Mouse (Mus musculus) urinary bladder, postnatal 4 days (tissue): Measurements from ENCODE around the gene Rhbdf1.

Experiments used
- DNase-seq, 2 experiments: peaks; one replicate each; pipeline ENCODE4 v3.0.0; 2021 to 2022; ENCODE audit warnings: low spot score in 2 of 2

The Rhbdf1 gene

DNA sequence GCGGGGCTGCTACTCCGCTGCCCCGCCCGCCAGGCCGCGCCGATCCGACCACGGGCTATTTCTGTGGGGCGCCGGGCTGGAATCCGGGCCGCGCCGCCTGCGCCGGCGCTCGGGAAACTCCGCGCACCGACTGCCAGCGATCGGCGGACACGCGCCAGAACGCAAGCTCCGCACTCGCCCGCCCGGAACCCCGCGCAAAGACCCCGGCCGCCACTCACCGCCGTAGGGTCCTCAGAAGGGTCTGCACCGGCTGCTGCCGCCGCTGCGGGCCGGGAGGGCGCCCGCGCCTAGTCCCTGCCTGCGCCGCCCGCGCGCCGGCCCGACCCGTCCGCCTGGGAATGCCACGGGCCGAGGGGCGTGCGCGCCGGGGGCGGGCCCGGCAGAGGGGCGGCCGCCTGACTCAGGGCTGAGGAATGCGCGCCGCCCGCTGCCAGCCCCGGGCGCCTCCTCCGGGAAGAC is at the start of gene Rhbdf1:
Rhbdf1 (minus strand) TSS at position 350 of the 459 bp plus-strand sequence.
- DNase-seq, result peak; percentile 73 to 77

DNA sequence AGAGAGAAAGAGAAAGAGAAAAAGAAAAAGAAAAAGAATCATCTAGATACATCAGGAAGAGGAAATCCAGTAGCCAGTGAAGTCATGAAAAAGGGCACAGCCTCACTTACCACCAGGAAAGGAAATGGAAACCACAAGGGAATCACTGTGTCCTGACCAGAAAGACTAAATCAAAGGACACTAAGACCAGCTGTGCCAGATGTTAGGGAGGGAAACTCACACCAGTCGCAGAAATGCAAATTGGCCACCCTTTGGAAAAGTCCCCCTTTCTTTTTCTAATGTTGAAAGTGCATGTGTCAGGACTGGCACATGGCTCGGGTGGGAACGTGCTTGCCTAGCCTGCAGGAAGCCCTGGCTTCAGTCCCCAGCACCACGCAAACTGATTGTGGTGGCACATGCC is 49.1 kb upstream of the Rhbdf1 start:
- DNase-seq, result no peak

DNA sequence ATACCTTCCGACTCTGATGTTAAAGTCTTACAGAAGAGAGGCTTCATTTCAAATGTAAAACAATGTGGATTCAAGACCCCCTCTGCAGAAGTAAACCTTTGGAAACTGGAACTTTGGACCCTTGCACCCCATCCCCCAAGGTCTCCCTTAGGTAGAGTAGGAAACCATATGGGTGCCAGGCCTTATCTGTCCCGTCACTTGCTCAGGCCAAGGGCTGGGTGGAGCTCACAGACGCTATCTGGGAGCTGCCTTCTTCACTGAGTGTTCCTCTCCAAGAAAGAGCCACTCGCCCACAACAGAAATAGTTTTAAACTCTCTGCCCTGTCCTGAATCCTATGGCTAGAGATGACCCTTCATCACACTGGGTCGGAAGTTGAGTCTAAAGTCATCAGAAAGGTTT is 46.9 kb upstream of the Rhbdf1 start:
- DNase-seq, result no peak

DNA sequence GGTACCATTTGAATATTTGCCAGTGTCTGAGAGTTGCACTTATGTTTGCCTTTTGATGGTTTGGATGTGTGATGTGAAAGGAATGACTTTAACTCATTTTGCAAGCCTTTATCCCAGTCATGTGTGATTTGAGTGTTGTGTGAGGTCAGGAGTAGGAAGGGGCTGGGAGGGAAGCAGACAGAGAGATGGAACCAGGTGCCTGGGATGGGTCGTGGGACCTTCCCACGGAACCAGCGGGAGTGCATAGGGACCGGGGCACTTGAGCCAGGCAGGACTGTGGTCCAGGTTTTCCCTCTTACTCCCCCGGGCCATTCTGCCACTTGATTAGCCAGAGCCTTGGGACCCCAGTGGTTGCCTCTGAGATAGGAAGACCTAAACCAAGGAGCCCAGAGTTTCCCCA is 45.9 kb upstream of the Rhbdf1 start:
- DNase-seq, result no peak

DNA sequence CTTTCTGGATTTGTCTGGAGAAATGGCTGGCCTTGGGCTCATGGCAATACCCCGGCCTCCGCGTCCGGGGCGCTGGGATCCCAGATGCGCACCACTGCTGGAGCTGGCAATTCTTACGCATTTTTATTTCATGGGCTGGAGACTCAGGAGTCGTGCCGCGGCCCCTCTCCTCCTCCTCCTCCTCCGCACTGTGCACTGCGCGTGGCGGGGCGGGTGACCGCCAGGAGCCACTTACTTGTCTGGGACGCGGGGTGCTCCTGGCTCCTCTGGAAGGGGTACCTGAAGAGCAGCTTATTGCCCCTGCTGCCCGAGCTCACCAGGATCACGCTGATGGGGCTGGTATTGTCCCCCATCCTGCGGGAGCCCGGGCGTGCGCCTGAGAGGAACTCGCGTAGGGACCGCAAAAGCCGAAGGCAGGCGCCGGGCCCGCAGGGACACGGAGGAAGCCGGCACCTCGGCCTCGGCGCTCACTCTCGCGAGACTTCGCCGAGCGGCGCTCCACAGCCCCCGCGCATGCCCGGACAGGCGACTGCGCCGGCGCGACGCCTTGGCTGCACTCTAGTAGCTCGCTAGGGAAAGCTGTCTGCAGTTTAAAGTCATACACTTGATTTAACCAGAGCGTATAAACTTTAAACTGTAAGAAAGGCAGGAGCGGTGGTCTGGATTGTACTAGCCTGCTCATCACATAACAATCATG is 45.2 kb upstream of the Rhbdf1 start, which contains the start of gene Nprl3:
Nprl3 (minus strand) TSS at position 520 of the 697 bp plus-strand sequence.
- peak; percentile 94 to 97 for DNase-seq

DNA sequence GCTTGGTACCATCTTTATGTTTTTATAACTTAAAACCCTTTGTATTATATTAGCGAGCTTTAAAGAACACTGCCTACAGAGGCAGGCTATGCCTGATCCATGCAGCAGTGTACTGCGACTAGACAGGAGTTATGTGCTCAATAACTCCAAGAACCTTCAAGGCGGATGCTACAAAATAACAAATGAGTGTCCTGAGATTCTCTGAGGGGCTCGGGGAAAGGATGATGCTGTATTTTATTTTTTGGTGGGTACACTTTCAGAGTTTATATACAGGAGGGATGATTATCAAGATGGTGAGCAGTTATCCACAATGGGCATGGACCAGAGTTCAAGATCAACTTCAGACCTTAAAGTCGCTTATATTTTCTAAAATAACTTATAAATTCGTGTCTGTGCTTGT is 44.7 kb upstream of the Rhbdf1 start:
- DNase-seq, result no peak

DNA sequence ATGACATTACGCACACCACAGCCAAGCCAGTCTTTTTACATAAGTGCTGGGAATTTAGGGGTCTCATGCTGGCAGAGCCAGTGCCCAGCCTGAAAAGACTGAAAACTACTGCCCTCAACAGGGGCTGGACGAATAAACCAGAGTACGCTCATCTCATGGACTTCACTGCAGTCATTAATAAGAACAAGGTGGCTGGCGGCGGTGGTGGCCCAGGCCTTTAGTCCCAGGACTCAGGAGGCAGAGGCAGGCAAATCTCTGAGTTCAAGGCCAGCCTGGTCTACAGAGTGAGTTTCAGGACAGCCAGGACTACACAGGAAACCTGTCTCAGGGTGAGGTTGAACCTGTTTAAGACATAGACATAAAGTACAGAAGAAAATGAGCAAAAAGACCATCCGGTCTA is 44.1 kb upstream of the Rhbdf1 start:
- DNase-seq, result no peak

DNA sequence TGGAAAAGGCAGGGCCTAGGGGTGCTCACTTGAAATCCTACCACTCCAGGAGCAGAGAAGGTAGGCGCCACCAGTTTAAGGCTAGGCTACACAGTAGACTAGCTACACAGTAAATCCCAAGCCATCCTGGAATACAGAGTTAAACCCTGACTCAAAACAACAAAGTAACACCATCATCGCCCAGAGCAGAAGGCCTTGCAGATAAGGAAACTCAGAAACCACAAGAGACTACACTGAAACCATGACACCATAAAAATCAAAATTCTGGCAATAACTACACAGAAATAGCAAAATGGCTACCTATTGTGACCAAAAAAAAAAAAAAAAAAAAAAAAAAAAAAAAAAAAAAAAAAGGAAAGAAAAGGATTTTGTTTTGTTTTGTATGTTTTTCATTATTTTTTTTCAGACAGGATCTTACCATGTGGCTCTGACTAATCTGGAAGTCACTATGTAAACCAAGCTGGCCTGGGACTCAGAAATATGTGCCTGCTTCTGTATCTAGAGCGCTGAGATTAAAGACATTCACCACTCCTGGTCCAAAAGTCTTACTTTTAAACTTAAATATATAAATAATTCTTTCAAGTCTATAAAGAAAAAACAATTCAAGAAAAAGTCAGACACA is 43.1 kb upstream of the Rhbdf1 start:
- no peak for DNase-seq

DNA sequence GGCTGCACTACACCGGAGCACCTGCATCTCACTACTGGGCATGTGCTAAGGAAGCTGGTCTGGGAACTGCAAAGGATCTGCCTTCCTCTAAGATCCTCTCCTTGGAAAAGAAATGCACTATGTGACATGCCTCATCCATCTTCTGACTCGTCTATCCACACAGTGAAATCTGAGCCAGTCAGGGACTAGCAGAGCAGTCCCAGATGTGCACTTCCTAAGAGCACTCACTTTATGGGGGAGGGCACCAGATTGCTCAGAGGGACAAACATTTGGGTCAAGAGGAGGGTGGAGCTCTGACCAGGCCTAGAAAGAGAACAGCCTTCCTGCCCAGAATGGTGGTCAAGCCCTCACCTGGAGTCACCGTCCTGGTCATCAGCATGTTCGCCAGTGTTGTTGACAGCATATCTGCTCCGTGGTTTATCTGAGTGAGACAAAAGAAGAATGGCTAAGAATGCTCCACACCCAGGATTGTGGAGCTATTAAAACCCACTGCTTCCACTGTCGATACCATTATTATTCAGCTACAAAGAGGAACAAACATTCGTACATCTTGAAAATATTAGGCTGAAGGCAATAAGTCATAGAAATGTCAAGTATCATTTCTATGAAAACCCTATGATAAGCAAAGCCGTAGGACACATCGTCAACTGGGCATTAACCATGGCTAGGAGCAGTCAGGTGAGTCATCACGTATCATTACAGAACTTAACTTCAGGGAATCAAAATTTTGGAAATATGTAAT is 40.7 kb upstream of the Rhbdf1 start:
- DNase-seq, result no peak

DNA sequence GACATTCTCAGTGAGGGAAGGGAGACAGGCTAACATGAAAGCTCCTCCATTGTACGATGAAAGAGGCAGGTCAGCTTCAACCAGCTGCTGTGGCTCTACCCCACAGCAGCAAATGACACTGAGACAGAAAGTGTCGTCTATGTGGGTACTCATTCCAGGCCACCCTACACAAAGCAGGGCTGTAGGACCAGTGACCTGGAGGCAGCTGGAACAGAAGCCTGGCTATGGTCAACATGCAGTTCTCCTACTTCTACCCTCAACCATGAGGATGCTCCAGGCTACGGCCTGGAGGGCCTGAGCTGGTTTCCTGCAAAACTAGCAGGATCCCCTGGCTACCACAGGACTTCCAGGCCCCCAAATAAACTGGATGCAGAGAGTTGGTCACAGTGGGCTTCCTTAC is 34.5 kb upstream of the Rhbdf1 start:
- no peak for DNase-seq

DNA sequence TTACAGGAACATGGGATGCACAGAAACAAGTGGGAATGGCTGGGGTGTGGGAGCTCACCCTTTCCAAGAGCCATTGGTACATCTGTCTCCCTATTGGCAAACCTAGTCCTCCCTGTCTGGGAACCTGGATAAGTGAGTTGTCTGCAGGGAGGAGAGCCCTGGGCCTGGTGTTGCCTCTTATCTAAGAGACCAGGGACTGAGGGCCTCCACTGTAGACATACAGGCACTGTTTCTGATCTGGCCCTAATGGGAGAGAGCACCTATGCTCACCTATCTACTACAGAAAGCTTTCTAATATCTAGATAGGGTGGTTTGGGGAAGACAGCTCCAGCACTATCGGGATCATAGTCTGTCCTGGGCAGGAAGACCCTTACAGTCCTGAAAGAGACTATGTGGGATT is 34.0 kb upstream of the Rhbdf1 start:
- no peak for DNase-seq

DNA sequence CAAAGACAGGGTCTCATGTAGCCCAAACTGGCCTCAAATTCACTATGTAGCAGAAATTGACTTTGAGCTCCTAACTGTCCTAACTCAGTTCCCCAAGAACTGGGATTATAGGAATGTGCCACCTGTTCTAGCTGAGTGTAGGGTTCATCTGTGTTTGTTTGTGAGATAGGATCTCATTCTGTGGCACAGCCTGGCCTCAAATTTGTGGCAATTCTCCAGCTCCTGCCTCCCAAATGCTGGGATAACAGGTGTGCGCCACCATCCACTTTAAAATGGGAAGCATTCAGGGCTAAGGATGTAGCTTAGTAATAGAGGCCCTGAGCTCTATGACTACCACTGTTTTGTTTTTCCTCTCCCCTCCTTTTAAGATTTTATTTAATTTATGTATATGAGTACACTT is 31.0 kb upstream of the Rhbdf1 start:
- no peak for DNase-seq

DNA sequence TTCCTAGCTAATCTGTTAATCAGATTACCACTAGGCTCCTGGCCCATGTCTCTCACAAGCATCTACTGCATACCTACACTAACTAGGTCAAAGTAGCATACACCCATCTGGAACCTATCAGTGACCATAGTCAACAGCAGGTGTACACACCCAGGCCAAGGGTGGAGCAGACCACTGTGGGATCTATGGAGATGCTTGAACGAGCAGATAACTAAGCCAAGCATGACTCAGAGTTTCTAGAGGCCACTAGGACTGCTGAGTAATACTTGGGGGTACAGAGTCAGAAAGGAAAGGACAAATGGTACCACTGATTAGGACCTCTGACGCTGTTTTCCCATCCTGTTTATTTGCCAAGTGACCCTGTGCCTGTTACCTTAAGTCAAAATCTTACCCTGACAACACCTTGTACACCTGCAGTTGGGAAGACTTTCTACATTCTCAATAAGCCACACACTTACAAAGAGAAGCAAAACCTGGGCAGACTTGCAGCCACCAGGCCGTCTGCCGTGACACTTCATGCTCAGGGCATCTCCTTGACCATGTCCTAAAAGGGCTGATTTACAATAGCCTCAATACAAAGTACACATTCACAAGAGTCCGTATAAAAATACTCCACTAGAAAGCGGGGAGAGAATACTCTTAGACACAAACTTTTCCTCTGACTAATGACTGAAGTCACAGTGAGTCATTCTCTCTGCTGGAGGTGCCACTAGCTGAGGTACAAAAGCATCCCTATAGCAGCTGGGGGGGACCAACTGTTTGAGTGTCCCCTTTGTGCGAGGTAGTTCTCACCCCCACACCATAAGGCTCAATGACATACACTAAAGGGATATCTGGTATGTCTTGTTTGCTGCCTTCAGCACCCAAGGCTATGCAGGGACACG is 29.0 kb upstream of the Rhbdf1 start:
- no peak for DNase-seq

DNA sequence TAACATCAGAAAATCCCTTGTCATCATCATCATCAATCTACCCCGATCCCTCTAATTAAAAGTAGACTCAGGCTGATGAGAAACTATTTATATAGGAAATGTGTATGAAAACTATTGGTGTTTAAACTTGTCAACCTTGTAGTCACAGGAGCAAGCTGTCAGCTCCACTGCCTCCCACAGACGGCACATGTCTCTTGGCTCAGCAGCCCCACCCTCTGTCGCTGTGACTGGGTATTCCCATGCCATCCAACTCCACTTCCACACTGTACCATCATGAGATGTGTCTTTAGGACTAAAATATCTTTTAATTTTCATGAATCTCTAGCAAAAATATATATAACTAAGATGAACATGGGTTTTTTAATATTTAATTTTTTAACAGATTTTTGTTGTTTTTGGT is 26.2 kb upstream of the Rhbdf1 start:
- DNase-seq, result no peak

DNA sequence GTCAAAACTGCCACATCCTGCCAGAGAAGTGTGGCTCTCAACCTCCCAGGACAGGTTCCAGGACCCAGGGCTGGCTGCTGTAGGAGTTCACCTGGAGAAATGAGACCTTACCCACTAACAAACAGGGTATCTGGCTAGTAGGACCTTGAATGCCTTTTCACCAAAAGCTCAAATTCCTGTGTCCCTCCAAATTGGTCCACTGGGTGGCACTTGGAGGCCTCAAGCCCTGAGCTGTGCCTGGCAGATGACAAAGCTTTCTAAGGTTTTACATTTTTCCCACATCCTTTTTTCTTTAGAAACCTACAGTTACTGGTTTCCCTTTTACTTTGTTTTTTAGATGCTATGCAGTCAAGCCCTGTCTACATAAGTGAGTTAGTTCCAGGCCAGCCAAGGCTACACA is 25.0 kb upstream of the Rhbdf1 start:
- no peak for DNase-seq

DNA sequence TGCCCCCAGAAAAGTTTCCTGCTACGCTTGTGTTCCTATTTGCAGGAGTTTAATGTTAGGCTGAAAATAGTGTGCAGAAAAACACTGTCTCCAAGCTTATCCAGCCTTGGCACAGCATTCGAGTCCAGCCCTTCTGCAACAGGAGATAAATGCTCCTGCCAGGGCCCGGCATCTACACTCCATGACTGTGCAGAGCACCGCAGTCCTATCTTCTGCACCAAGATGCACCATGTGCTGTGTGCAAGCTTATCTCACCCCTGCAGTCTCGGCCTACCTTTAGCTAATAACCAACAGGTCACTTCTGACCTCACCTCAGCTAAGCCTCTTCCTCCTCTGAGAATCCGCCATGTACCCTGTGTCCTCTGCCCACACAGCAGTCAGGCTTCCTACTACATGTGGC is 23.5 kb upstream of the Rhbdf1 start:
- DNase-seq, result no peak

DNA sequence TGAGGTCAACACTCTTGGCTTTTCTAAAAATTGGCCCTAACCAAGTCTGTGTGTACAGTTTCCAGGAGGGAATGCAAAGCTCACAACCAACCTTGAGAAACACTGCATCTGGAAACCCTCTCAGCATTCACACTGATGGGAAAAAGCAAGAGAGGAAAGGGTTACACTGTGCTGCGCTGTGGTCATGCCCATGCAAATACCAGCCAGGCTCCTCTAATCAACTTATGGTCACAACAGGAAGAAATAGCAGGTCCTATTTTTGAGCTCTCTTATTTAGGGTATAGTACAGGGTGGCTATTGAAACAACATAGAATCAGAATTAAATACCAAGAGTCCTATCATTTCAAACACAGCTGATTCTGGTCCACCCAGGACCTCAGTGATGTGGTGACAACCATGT is 22.5 kb upstream of the Rhbdf1 start:
- DNase-seq, result no peak

DNA sequence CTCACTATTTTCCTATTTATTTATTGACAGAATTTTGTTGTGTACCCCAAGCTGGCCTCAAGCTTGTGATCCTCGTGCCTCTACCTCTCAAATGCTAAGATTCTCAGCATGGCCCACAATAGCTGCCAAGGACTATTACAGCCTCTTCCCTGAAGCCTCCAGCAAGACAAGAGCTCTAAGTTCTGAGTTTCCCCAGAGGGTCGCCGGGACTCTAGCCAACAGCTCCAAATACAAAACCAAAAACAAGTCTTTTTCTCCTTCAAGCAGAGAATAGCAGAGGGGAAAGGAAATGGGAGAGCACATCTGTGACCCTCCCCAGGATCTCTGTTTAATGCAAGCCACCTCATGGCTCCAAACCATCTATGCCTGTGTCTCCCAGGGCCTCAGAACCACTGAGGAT is 22.0 kb upstream of the Rhbdf1 start:
- no peak for DNase-seq

DNA sequence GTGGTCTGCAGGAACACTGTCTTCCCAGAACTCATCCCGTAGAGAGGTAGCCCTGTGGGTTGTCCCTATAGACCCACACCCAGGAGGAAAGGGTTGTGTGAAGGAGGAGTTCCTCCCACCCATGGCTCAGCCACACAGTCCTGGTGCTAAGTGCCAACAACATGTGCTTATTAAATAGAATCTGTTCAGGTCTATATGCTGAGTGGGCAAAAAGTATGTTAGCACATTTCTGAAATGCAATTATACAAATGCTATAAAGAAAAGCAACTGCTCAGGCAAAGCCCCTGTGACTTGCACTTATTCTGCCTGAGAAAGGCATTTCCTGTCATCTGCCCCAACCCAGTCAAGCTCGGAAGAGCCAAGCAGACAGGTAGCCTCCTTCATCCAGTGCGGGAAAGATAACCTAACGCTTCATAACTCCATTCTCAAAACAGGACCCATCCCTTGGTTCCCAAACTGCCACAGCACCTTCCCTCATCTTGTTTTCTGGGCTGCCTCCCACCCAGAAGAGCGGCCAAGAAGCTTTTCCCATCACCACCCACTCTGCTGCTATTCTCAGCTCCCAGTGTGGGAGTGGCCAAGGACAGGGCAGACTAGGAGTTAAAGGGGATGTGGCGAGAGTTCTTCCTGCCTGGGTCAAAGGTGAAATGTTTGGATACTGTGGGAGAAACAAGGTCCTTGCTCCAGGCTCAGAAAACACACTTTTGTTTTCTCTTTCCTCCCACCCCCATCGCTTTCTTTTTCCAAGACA is 21.3 kb upstream of the Rhbdf1 start:
- DNase-seq, result no peak

DNA sequence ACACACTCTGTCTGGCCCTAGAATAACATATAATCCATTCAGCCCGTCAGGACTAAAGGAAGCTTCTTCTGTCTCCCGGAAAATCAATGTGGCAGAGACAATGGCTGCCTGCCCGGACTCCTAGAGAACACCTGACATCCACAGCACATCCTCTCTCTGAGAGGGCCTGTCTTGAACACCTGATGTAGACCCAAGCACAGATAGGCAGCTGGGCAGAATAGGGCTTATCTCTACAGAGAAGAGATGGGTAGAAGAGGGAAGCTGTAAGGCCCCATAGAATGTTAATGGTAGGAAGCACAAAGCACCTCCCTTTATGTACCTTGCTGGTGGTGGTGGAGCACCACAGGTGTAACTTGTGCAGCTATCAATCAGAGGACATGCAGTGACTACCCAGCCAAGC is 20.1 kb upstream of the Rhbdf1 start:
- DNase-seq, result no peak

DNA sequence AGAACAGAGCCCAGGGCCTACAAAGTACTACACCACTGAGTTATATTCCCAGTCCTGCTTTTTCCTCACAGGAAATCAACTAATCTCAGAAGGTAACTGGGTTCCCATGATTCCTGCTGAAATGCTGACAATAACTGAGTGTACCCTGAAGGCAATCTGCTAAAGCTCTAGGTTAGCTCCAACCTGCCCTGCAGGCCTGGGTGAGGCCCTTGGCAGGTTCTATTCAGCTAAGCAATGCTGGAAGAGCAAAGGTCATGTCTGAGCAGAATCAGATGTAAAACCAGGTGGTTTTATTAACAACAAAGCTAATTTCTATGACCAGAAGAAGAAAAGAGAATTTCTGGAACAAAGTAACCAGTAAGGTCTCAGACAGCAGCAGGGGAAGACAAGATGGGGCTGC is 19.3 kb upstream of the Rhbdf1 start:
- DNase-seq, result no peak
